Mouse (Mus musculus): ENCODE results near the gene Ctnnal1. TPM values are rescaled to one million over a fixed set of nuclear protein-coding genes. Genes with fewer than 3 reads are reported as not detected.

The Ctnnal1 gene
- total RNA-seq, 2 experiments from 2014 or later: 12.5 to 15.7 TPM

GRCm38 (mm10) chr4:56801907-56802668, 62.9 kb downstream of the Ctnnal1 start, which contains the start of the genes Elp1 and Fam206a:
Gene Elp1, minus strand, starts transcription at chr4:56802331.
Gene Fam206a, plus strand, starts transcription at chr4:56802345.
- peak; percentile 97 to 98 for DNase-seq

GRCm38 (mm10) chr4:56791373-56791772, 73.6 kb downstream of the Ctnnal1 start:
- DNase-seq: no peak

- no peak for DNase-seq
Observed at GRCm38 (mm10) chr4:56771065-56771464, 93.9 kb downstream of the Ctnnal1 start.

- DNase-seq: no peak
Observed at GRCm38 (mm10) chr4:56768913-56769312, 96.1 kb downstream of the Ctnnal1 start.

- no peak for DNase-seq
Observed at GRCm38 (mm10) chr4:56767861-56768284, 97.1 kb downstream of the Ctnnal1 start.

Small RNAs within 50 kb of the gene (microRNA-seq; reads per million reads assigned to microRNA genes)
- 18.8 to 28.8 reads per million in 2 experiments for gene Mir32

Other genes starting within 250 kb of the Ctnnal1 start
- not detected for gene Gm26657, start 125.1 kb downstream of the Ctnnal1 start, total RNA-seq (2021)
- gene Actl7b, start 123.7 kb downstream of the Ctnnal1 start, total RNA-seq (2021): under 1 TPM in 1 of 2 experiments, not detected in 1; 0.25 TPM
- not detected for gene Actl7a, start 121.8 kb downstream of the Ctnnal1 start, total RNA-seq (2021)
- 10 to 100 TPM; 65.0 to 68.6 TPM for gene Elp1, start 62.9 kb downstream of the Ctnnal1 start, total RNA-seq (2021)
- gene Fam206a, start 62.8 kb downstream of the Ctnnal1 start, total RNA-seq (2021): 10 to 100 TPM; 17.1 to 17.4 TPM
- 10 to 100 TPM; 34.2 to 34.8 TPM for gene Tmem245, start 82.2 kb upstream of the Ctnnal1 start, total RNA-seq (2021)
- gene Frrs1l, start 125.2 kb upstream of the Ctnnal1 start, total RNA-seq (2021): 100 to 1,000 TPM; 227 TPM

Data from layer of hippocampus, postnatal 36 days (tissue).